Mouse (Mus musculus): Measurements from ENCODE around the gene Bcl7c.

- no peak for TF ChIP-seq CTCF (IDR thresholded peaks at IDR 0.05)
- TF ChIP-seq EP300 (IDR thresholded peaks at IDR 0.05): no peak
Observed at GRCm38 (mm10) chr7:127662926-127663325, 45.8 kb downstream of the Bcl7c start.
